Mouse (Mus musculus) ovary, postnatal 10 days (tissue): ENCODE measurements around the gene Ube2v1.
"Not testable (repeated sequence)": the region's sequence is repeated elsewhere in the genome, so short reads cannot be mapped to it uniquely, and the experiment has no call there.

Experiments
- DNase-seq: peaks from one replicate; pipeline ENCODE4 v3.0.0; 2022; ENCODE audit warnings: low spot score

Ube2v1 gene

DNA sequence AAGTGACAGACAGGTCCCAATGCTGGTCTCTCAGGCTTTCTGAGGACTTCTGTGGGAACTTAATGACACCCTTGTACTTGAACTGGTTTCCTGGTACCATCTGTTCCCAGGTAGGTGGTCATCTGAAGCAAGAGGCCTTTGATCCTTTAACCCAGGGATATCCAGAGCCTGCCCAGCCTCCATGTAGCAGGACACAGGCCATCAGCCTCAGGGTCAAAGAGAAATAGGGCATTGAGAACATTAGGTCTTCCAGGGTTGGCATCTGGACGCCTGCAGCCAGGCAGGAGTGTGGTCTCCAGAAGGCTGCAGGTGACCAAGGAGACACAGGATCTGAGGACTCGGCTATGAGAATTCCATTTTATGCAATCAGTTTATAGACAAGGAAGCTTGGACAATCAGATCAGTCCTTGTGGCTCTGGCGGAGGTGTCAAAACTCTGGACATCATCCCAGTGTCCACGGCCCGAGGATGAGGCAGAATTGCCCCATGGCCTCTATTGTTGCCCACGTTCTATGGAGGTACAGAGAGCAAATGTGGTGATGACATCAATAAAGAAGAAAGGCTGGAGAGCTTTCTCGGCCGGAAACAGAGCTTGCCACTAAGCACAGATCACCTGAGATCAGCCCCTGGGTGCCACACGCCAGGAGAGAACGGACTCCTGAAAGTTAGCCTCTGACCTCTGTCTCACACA is 23.2 kb upstream of the Ube2v1 start:
- DNase-seq = no peak

DNA sequence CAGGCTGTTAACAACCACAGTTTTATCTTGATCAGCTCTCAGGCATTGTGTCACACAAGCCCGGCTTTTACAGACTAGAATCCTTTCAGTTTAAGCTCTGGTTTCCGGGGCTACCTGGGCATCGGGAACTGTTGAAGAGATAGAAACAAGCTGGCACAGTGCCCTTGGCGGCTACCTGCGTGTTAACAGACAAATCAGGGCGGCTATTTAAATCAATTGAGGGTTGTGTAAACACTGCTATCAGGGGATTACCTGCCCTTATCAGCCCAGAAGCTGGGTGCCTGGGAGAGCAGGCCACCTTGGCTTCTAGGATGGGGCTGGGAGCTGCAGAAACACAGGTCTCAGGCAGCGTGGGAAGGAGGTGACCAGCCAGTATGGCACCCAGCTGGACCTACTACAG is 20.8 kb upstream of the Ube2v1 start:
- DNase-seq = no peak

GRCm38 (mm10) chr2:167651622-167652021 is 19.7 kb upstream of the Ube2v1 start:
- DNase-seq = no peak

DNA sequence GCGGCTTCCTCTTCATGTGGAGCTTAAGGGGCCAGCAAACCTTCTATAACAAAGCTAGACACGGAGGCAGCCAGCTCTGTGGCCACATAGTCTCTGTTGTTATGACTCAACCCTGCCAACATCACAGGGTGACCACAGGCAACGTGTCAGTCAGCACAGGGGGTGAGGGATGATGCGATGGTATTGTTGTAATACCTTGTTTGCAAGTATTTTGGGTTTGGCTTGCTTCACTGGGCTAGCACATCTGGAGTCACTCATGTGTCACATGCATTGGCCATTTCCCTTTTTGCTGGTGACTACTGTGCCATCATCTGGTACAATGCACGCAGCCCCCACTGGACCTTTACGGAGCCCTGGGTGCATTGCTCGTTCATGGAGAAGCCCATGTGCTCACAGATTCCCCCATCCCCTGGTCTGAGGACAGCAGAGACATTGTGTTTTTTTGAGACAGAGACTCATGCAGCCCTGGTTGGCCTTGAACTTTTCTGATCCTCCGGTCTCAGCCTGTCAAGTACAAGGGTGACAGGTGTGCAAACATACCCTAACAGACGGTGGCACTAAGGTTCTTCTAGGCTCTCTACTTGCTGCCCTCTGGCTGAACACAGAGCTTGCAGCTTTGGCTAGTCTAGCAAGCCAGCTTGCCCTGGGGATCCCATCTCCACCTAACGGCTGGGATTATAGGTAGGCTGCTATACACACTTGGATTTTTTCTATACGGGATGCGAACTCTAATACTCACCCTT is 17.6 kb upstream of the Ube2v1 start:
- DNase-seq = no peak

DNA sequence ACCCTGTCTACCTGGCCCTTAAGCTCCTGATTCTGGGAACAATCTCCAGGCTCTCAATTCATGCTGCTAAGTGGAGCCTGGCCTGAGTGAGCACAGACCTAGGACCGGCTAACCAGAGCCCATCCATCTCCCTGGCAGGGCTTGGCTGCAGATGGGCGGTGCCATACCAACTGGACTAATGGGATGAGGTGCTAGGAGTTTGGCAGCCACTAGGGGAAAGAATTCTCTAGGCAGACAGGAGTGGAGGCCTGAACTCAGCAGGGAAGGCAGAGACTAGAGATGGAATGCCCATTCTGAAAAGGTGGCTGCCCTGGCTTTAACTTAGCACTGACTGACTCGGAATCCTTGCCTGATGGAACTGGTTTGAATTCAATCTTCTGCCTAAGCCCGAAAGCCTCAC is 14.5 kb upstream of the Ube2v1 start:
- DNase-seq = no peak

DNA sequence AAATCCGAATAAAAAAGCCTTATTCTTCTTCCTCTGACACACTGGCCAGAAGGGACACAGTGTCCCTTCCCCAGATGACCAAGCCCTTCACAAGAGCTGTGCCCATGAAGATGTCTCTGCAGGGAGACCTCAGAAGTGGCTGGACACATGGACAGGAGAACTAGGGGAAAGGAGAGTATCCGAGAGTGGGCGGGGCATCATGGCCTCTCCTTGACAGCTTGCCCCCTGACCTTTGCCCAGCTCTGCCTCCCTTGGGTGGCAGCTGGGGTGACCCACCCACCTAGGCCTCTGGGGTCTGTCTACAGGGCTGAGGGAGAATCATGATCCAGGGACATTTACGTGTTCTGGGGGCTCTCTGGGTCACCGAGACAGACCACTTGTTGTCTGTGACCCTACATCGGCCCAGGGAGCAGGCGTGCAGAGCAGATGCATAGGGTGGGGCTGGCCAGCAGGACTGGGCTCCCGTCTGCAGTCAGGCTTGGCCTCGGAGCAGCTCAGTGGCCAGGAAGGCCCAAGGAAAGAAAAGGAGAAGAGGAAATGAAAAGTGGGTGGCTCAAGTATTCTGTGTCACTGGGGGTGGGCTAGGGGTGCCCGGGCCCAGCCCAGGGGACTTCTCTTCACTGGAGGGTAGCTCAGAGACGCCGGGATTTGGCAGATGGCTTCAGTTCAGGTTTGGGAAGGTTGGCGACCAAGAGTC is 11.6 kb upstream of the Ube2v1 start:
- DNase-seq = not testable (repeated sequence)

GRCm38 (mm10) chr2:167642164-167642563 is 10.3 kb upstream of the Ube2v1 start:
- no peak for DNase-seq

GRCm38 (mm10) chr2:167641337-167641736 is 9.4 kb upstream of the Ube2v1 start:
- no peak for DNase-seq

DNA sequence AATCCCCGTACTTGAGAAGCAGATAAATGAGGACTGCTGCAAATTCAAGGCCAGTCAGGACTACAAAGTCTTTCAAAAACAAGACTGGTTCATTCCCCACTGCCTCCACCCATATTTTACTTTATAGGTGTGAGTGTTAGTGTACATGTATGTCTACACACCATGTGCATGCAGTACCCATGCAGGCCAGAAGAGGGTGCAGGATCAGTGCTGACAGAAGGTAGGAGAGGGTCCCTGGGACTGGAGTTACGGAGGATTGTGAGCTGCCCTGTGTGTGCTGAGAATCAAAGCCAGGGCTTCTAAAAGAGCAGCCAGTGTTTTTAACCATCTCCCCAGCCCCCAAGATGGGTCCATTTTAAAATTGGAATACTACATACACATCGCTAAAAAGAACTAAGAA is 8.4 kb upstream of the Ube2v1 start:
- no peak for DNase-seq

DNA sequence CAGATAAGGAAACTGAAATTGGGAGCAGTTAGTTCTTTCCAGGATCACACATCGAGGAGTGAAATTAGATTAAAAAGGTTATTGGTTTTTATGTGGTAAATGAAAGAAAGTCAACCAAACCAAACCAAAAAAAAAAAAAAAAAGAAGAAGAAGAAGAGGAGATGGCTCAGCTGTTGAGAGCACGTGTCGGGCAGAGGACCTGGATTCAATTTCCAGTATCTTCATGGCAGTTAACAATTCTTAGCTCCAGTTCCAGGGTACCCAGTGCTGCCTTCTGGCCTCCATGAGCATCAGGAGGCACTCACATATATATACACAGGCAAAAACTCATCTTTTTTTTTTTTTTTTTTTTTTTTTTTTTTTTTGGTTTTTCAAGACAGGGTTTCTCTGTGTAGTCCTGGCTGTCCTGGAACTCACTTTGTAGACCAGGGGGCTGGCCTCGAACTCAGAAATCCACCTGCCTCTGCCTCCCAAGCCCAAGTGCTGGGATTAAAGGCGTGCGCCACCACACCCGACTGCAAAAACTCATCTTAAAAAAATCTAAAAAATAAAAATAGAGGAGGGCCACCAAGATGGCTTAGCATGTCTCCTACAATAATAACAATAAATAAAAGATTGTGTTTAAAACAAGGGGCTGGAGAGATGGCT is 3.1 kb upstream of the Ube2v1 start:
- no peak for DNase-seq

DNA sequence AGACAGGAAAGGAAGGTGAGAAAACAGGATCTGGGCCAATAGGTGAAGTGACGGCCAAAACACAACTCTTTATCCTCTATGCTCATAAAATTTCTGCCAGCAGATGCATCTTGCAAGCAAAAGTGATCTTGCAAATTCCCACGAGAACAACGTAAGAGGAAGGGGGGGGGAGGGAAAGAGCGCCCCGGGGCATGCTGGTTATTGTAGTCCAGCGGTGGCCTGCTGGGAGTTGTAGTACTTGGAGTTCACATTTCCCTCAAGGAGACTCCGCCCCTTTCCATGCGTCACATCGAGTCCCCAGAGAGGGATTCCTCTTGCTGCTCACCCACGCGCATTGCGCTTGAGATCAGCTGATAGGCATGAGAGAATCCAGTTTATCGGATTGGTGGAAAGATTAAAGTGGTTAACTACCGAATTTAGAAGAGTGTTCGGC is 2.5 kb upstream of the Ube2v1 start:
- DNase-seq = peak; percentile 69

DNA sequence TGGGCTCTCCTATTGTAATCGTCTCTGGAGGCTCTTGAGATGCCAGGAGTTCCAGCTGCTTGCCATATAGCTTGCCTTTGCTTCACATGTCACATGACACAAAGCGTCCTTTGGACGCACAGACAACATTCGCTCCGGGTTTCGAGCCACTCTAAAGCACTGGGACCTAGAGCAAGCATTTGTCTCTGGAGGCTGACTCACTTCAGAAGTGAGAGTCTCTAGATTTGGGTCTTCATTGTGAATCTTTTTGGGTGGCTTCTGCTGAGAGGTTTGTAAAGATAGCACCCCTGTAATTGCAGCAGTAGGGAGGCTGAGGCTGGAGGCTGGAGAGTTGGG is 1.6 kb upstream of the Ube2v1 start:
- no peak for DNase-seq

DNA sequence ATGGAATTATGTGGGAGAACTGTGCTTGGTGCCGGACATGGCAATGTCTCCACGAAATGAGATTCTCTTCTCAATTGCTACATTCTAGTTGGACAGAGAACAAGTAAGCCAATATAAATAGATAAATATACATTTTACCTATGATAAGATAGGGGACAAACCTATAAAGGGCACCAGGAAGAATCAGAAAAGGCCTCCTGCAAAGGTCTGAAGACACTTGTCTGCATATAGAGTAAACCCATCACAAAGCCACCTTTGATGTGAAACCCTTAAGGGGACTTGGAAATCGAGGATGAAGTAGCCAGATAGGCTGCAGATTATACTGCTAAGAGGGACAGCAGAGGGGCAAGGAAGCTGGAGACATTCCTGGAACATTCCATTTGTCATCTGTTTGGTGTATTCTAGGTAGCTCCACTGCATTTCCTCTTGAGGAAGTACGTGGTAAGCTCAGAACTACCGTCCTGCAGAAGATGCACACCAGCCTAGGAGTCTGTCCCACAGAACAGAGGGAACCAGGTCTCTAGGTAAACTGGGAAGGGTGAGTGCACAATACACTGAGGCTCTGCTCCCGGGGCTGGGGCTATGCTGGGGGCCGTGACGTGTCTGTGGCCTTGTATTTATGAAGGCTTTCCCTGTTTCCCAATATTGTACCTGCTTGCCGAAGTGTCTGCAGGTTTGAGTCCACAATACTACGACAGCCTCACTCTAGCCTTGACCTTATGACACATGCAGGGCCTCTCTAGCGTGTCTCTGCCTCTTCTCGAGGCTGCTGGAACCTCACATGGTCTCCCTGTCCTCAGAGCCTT is 1.0 kb upstream of the Ube2v1 start:
- DNase-seq = no peak

- DNase-seq = no peak
Measured at GRCm38 (mm10) chr2:167631181-167631590, 709 bp downstream of the Ube2v1 start.

DNA sequence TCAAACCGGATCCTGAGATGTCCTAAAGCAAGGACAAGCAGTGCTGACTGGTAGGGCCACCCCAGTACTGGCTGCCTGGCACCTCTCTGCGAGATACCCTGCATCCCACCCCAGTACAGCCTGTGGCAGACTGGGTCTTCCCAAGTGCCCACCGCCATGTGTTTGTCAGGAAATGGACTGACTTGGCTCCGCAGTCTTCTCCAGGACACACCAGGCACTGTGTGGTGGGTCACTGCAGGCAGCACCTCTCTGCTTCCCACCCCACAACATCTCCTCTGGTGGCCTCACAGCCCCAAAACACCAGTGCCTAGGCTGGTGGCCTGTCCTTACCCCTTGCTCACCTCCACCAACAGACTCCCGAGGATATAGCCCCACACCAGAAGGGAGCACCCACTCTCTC is 1.5 kb downstream of the Ube2v1 start:
- no peak for DNase-seq

DNA sequence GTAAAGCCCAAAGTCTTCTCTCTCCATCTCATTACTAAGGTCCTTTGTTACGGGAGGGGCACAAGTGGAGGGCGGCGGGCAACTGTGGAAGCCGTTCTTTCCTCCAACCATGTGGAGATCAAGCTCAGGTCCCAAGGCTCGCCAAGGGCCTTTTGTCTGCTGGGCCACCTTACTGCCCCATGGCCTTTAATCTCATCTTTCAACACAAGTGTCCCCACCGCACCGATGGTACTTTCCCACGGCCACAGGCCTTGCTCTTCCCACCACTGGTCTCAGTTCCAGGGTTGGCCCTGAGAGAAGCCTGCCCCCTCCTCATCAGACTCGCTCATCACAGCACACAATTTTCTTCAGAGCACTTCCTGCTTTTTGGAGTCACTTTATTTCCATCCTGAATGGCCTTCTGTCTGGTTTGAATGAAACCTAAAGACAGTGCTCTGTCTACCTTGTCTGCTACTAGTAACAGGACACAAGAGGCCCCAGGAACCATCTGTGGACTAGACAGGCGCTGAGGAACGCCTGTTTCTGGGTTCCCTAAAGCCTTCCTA is 2.2 kb downstream of the Ube2v1 start:
- DNase-seq = no peak

DNA sequence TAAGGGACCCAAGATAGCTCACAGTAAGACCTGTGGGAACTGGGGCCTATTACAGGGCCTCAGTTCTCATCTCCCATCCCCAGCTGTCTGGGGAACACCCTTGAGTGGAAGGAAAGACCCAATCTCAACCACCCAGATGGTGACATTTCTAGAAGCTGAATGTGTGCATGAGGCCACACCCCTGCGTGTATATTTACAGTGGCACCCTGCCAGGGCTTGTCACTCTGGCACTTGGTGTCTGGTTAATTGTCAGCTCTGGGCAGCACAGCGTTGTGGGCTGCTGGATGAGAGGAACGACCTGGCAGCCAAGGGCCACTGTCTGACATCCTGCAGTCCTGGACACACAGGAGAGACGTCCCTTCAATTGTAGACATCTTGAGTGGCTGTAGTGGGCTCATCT is 3.0 kb downstream of the Ube2v1 start:
- DNase-seq = no peak

DNA sequence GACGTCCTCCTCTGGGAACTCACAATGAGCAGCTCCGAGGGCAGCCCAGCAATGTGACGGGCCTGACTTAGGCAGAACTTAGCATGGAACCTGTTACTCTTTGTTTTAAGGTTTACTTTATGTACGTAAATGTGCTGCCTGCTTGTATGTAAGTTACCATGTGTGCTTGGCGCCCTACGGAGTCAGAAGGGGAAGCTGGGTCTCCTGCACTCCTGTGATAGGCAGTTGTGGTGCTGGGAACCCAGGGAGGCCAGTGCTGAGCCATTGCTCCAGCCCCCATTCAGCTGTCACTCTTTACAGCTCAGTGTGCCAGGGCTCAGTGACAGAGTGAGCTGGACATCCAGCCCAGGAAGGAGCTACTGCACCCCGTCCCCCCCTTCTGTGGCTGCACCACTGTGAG is 4.9 kb downstream of the Ube2v1 start:
- DNase-seq = no peak

DNA sequence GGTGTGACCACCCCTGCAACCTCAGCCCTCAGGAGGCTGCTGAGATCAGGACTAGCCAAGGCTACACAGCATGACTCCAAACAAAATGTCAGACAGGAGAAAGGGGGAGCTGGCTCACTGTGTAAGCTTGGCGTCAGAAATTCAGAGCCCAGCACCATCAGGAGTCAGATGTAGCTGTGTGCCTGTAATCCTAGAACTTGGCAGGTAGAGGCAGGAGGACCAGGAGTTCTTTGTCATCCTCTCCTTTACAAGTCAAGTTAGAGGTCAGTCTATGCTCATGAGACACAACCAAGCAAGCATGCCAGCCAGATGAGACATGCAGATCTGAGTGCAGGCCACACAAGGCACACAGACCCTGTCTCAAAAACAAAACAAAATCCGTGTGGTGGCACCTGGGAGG is 6.2 kb downstream of the Ube2v1 start:
- no peak for DNase-seq

DNA sequence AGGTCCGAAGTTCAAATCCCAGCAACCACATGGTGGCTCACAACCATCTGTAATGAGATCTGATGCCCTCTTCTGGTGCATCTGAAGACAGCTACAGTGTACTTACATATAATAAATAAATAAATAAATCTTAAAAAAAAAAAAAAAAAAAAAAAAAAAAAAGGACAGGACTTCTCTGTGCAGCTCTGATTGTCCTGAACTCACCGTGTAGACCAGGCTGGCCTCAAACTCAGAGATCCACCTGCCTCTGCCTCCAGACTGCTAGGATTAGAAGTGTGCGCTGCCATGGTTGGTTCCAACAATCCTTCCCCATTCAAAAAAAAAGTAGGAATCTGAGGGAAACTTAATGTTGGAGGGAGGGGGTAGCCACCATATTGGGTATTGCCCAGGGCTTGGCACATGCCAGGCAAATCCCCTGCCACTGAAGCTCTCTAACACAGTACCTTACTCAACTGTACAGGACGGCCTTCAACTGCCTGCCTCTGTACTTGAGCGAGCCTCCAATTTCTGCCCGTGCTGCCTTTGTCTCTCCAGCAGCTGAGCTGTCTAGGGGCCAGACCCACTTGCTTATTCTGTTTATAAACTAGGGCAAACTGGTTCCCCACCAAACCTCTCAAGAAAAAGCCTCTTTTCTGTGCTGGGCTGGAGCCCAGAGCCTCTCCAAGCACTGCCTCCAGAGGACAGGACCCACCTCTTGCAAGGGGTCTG is 7.4 kb downstream of the Ube2v1 start:
- DNase-seq = no peak

GRCm38 (mm10) chr2:167622965-167623364 is 8.9 kb downstream of the Ube2v1 start:
- no peak for DNase-seq
